Mouse (Mus musculus): Measurements from ENCODE around the gene Appl2.

DNA sequence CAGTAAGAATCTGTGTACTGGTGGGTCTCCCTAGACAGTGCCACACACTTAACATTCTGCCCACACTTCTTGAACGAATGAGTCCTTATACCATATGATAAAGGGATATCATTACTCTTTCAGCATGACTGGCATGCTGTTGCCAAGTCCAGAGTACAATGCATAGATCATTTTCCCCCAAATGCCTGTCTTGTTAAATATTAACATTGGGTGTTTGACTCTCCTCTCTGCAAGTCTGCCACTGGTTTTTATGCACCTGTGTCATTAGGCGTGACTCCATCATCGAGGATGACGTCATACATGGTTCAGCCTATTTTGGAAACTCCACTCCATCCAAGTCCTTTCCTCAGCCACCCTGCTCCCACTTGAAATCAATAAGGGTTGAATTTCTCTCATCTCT, 18.0 kb upstream of the Appl2 start:
- TF ChIP-seq GATA1 (IDR thresholded peaks at IDR 0.05; ENCODE audit: low read length) (no peak), TAL1 (IDR thresholded peaks at IDR 0.05; ENCODE audit: low read length) (no peak)
